Mouse (Mus musculus): Measurements from ENCODE around the gene Olfr1441. TPM values are rescaled to one million over a fixed set of nuclear protein-coding genes. Genes with fewer than 3 reads are reported as not detected.

Gene Olfr1441
- total RNA-seq (2022), result not detected

GRCm38 (mm10) chr19:12417361-12417760 is at the start of gene Olfr1441:
Gene Olfr1441 (plus strand): TSS chr19:12417433.
- DNase-seq (ENCODE audit: low spot score), result no peak

GRCm38 (mm10) chr19:12373004-12373403 is 44.2 kb upstream of the Olfr1441 start:
- DNase-seq (ENCODE audit: low spot score), result no peak

- no peak for DNase-seq (ENCODE audit: low spot score)
Observed at GRCm38 (mm10) chr19:12374465-12375025, 42.7 kb upstream of the Olfr1441 start.

- DNase-seq (ENCODE audit: low spot score), result no peak
Observed at GRCm38 (mm10) chr19:12386979-12387378, 30.3 kb upstream of the Olfr1441 start, which contains the start of gene Olfr1440. Gene Olfr1440 (plus strand): TSS chr19:12387279.

- DNase-seq (ENCODE audit: low spot score), result no peak
Observed at GRCm38 (mm10) chr19:12413737-12414136, 3.5 kb upstream of the Olfr1441 start.

- DNase-seq (ENCODE audit: low spot score), result no peak
Observed at GRCm38 (mm10) chr19:12418312-12418711, 1.1 kb downstream of the Olfr1441 start.

- no peak for DNase-seq (ENCODE audit: low spot score)
Observed at GRCm38 (mm10) chr19:12420555-12420954, 3.3 kb downstream of the Olfr1441 start.

GRCm38 (mm10) chr19:12421680-12422079 is 4.4 kb downstream of the Olfr1441 start:
- no peak for DNase-seq (ENCODE audit: low spot score)

- DNase-seq (ENCODE audit: low spot score), result no peak
Observed at GRCm38 (mm10) chr19:12427101-12427500, 9.9 kb downstream of the Olfr1441 start.

- DNase-seq (ENCODE audit: low spot score), result no peak
Observed at GRCm38 (mm10) chr19:12427605-12428004, 10.4 kb downstream of the Olfr1441 start, which contains the start of gene Pfpl. Gene Pfpl (plus strand): TSS chr19:12427905.

- DNase-seq (ENCODE audit: low spot score), result peak; percentile 44
Observed at GRCm38 (mm10) chr19:12433033-12433432, 15.8 kb downstream of the Olfr1441 start.

- no peak for DNase-seq (ENCODE audit: low spot score)
Observed at GRCm38 (mm10) chr19:12435011-12435416, 17.8 kb downstream of the Olfr1441 start.

GRCm38 (mm10) chr19:12435750-12436524 is 18.7 kb downstream of the Olfr1441 start:
- peak; percentile 38 for DNase-seq (ENCODE audit: low spot score)

- no peak for DNase-seq (ENCODE audit: low spot score)
Observed at GRCm38 (mm10) chr19:12439581-12439980, 22.3 kb downstream of the Olfr1441 start.

GRCm38 (mm10) chr19:12440103-12440725 is 23.0 kb downstream of the Olfr1441 start:
- DNase-seq (ENCODE audit: low spot score), result peak; percentile 37

GRCm38 (mm10) chr19:12442560-12442959 is 25.3 kb downstream of the Olfr1441 start:
- no peak for DNase-seq (ENCODE audit: low spot score)

- no peak for DNase-seq (ENCODE audit: low spot score)
Observed at GRCm38 (mm10) chr19:12445014-12445413, 27.8 kb downstream of the Olfr1441 start.

GRCm38 (mm10) chr19:12457401-12458066 is 40.3 kb downstream of the Olfr1441 start:
- DNase-seq (ENCODE audit: low spot score), result no peak

GRCm38 (mm10) chr19:12459516-12459915 is 42.3 kb downstream of the Olfr1441 start:
- no peak for DNase-seq (ENCODE audit: low spot score)

GRCm38 (mm10) chr19:12460282-12461249 is 43.3 kb downstream of the Olfr1441 start, which contains the start of gene Mpeg1:
Gene Mpeg1 (plus strand): TSS chr19:12460779.
- DNase-seq (ENCODE audit: low spot score), result no peak
